Mouse (Mus musculus) hindbrain, postnatal 0 days (tissue): Measurements from ENCODE around the gene Secisbp2. TPM values are rescaled to one million over a fixed set of nuclear protein-coding genes. Genes with fewer than 3 reads are reported as not detected.

Experiments used
- ATAC-seq: fragments of 200-750 bp; cut with Nextera tagmentation; 2 replicates; pipeline ENCODE4 v1.8.0; 2017; ENCODE audit warnings: mild to moderate bottlenecking, moderate TSS enrichment, moderate library complexity
- DNase-seq: peaks from one replicate; pipeline ENCODE4 v3.0.0-alpha.2; 2015; ENCODE audit warnings: low spot score
- H3K27ac ChIP-seq: fragments of 300-500 bp; sonication (generic); 2 replicates; pipeline ENCODE4 v1.5.1; 2014; ENCODE audit warnings: mild to moderate bottlenecking
- H3K27me3 ChIP-seq: fragments of 300-500 bp; sonication (generic); 2 replicates; pipeline ENCODE4 v1.6.1; 2014; ENCODE audit warnings: low read length, mixed read lengths; ENCODE audit not compliant: insufficient read depth
- H3K36me3 ChIP-seq: fragments of 300-500 bp; sonication (generic); 2 replicates; pipeline ENCODE4 v1.6.1; 2014; ENCODE audit warnings: low read length, mixed read lengths; ENCODE audit not compliant: insufficient read depth
- H3K4me1 ChIP-seq: fragments of 300-500 bp; sonication (generic); 2 replicates; pipeline ENCODE4 v1.6.1; 2014; ENCODE audit warnings: antibody characterized with exemption, low read length, mixed read lengths; ENCODE audit not compliant: insufficient read depth
- H3K4me2 ChIP-seq: fragments of 300-500 bp; sonication (generic); 2 replicates; pipeline ENCODE4 v1.6.1; 2014; ENCODE audit warnings: low read depth, mild to moderate bottlenecking, low read length, moderate library complexity, mixed read lengths
- H3K4me3 ChIP-seq: fragments of 300-500 bp; sonication (generic); 2 replicates; pipeline ENCODE4 v1.5.1; 2014; ENCODE audit warnings: low read length
- H3K9ac ChIP-seq: fragments of 300-500 bp; sonication (generic); replicated peaks from 2 replicates; pipeline ENCODE4 v1.6.1; 2014; ENCODE audit warnings: mild to moderate bottlenecking, low read length, moderate library complexity, mixed read lengths
- H3K9me3 ChIP-seq: fragments of 300-500 bp; sonication (generic); 2 replicates; pipeline ENCODE4 v1.6.1; 2016; ENCODE audit warnings: low read length, mixed read lengths
- CTCF ChIP-seq: IDR thresholded peaks from 2 replicates; pipeline ENCODE4 v1.5.1; 2016; ENCODE audit warnings: antibody characterized with exemption, control low read depth, low read depth
- WGBS: fragments of 180-500 bp; shearing (Covaris S2); extraction: QIAGEN DNeasy Blood & Tissue Kit; methylation state at CpG from one replicate; pipeline ENCODE4 v1.1.7; 2014; 5-methylcytosine and 5-hydroxymethylcytosine counted together
- polyA plus RNA-seq: library from polyadenylated mRNA; unstranded; fragments of >200 nt; fragmentation: Nextera tagmentation; extraction: Ambion mirVana; gene quantifications from 2 replicates; pipeline ENCODE4 v1.2.1, GENCODE M21; 2015
- total RNA-seq: library from RNA; depleted of rRNA; stranded (reverse); fragments of >200 nt; gene quantifications from 2 replicates; pipeline ENCODE4 v1.2.3, GENCODE M21; 2014

Secisbp2 gene
- total and polyA plus RNA-seq, 2 experiments from 2014 or later = 13.7 to 21.8 TPM

GRCm38 (mm10) chr13:51716350-51717263 is 65.1 kb downstream of the Secisbp2 start:
- H3K9me3 ChIP-seq = no peaks in the 10 kb centered on the region
- H3K4me1 ChIP-seq = no peaks in the 10 kb centered on the region
- peaks cover 13% of the 10 kb centered on the region; the same call in 1 of the 2 replicates for H3K36me3 ChIP-seq
- peak; percentile 48; the same call in 1 of the 2 replicates for ATAC-seq
- no peak overlapping the region for H3K4me2 ChIP-seq
- DNase-seq = peak; percentile 47
- TF ChIP-seq CTCF = no peak
- H3K27ac ChIP-seq = no peak overlapping the region
- no peaks in the 10 kb centered on the region for H3K27me3 ChIP-seq
- H3K9ac ChIP-seq = no peak overlapping the region
- 73% methylated on average over 8 of the region's 8 CpGs for WGBS
- H3K4me3 ChIP-seq = no peak overlapping the region

GRCm38 (mm10) chr13:51719256-51719655 is 67.8 kb downstream of the Secisbp2 start:
- Histone ChIP-seq H3K27me3 (no peaks in the 10 kb centered on the region), H3K27ac (no peak overlapping the region), H3K4me1 (no peaks in the 10 kb centered on the region), H3K36me3 (peaks cover 3% of the 10 kb centered on the region; the same call in 1 of the 2 replicates), H3K4me2 (no peak overlapping the region), H3K9me3 (no peaks in the 10 kb centered on the region), H3K9ac (no peak overlapping the region), H3K4me3 (no peak overlapping the region)
- no peak for TF ChIP-seq CTCF
- DNase-seq (no peak), ATAC-seq (no peak)
- whole genome bisulfite sequencing = 83% methylated on average over 3 of the region's 3 CpGs

- Histone ChIP-seq H3K4me3 (no peak overlapping the region), H3K27ac (no peak overlapping the region), H3K9ac (no peak overlapping the region), H3K9me3 (no peaks in the 10 kb centered on the region), H3K4me2 (no peak overlapping the region), H3K27me3 (no peaks in the 10 kb centered on the region), H3K4me1 (no peaks in the 10 kb centered on the region), H3K36me3 (0 out of 2 replicates have a peak, but pooled peaks cover 3% of the 10 kb centered on the region)
- ATAC-seq = no peak
- TF ChIP-seq CTCF = no peak
- WGBS = 96% methylated on average over 4 of the region's 4 CpGs
- DNase-seq = no peak
These were observed 69.1 kb downstream of the Secisbp2 start for GRCm38 (mm10) chr13:51720556-51720955.

DNA sequence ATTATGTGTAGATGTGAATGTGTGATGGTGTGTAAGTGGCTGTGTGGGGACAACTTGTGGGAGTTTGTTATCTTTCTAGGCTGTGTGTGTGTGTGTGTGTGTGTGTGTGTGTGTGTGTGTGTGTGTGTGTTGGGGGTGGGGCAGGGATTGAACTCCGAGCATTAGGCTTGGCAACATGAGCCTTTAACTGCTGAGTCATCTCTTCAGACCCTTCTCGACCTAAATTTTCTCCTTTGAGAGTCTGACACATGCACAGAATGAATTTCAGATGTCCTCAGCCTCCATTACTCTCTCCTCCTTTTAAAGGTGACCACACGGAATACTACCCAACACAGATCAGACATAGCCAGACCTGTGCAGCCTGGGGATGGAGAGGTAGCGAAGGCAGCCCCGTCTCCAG is 71.6 kb downstream of the Secisbp2 start:
- no peaks in the 10 kb centered on the region for H3K27me3 ChIP-seq
- ATAC-seq (no peak), DNase-seq (no peak)
- H3K9ac ChIP-seq = no peak overlapping the region
- H3K4me2 ChIP-seq = no peak overlapping the region
- H3K9me3 ChIP-seq = no peaks in the 10 kb centered on the region
- H3K36me3 ChIP-seq = 0 out of 2 replicates have a peak, but pooled peaks cover 3% of the 10 kb centered on the region
- WGBS = 80% methylated on average over 5 of the region's 5 CpGs
- no peak overlapping the region for H3K4me3 ChIP-seq
- no peak for TF ChIP-seq CTCF
- no peaks in the 10 kb centered on the region for H3K4me1 ChIP-seq
- no peak overlapping the region for H3K27ac ChIP-seq

DNA sequence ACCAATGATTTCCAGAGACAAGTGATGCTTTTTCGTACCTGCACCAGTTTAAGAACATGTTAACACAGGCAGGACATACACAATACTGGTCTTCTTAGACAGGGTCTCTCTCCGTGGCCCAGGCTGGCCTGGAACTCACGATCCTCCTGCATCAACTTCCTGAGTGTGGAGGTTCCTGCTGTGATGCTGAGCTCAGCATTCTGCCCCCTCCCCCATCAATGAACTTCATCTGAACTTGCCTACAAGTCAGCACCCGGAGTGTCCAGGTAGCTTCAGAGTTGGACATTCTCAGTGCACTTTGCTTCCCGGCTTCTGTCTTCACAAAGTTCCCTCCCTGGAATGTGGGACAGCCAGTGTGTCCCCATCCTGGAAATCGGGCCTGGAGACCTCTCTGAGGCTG is 73.1 kb downstream of the Secisbp2 start:
- H3K36me3 ChIP-seq = 0 out of 2 replicates have a peak, but pooled peaks cover 3% of the 10 kb centered on the region
- ATAC-seq = no peak
- no peak for TF ChIP-seq CTCF
- no peak overlapping the region for H3K4me2 ChIP-seq
- no peaks in the 10 kb centered on the region for H3K4me1 ChIP-seq
- H3K27me3 ChIP-seq = no peaks in the 10 kb centered on the region
- H3K4me3 ChIP-seq = no peak overlapping the region
- DNase-seq = no peak
- no peak overlapping the region for H3K27ac ChIP-seq
- WGBS = 79% methylated on average over 6 of the region's 6 CpGs
- no peaks in the 10 kb centered on the region for H3K9me3 ChIP-seq
- no peak overlapping the region for H3K9ac ChIP-seq

DNA sequence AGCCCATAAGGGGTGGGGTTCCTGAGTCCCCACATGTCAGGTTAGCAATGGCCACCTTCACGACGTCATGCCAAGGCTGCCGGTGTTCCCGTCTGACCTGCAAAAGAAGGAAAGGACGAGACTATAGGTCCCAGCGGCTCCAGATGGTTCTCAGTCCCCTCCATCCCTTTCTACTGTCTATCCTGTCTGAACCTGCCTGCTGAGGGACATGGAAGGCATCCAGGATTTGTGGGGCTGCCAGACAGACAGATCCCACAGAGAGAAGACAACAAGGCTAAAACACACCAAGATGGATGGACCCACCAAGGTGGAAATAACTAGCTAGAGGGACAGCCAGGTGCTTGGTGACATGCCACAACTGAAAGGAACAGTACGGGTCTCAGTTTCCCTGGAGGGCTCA is 73.9 kb downstream of the Secisbp2 start:
- TF ChIP-seq CTCF = no peak
- DNase-seq = no peak
- Histone ChIP-seq H3K9ac (no peak overlapping the region), H3K36me3 (0 out of 2 replicates have a peak, but pooled peaks cover 3% of the 10 kb centered on the region), H3K4me3 (no peak overlapping the region), H3K27me3 (no peaks in the 10 kb centered on the region), H3K4me1 (0 out of 2 replicates have a peak, but pooled peaks cover 1% of the 10 kb centered on the region), H3K27ac (no peak overlapping the region), H3K9me3 (no peaks in the 10 kb centered on the region), H3K4me2 (no peak overlapping the region)
- WGBS = 71% methylated on average over 7 of the region's 7 CpGs
- ATAC-seq = no peak
